Mouse (Mus musculus): ENCODE measurements at regions not wholly inside any gene's neighbourhood (a gene's known extent, or its start where the extent isn't known, plus 50 kb on each side); places are given as distances from the start of the nearest gene placed in this dataset.

DNA sequence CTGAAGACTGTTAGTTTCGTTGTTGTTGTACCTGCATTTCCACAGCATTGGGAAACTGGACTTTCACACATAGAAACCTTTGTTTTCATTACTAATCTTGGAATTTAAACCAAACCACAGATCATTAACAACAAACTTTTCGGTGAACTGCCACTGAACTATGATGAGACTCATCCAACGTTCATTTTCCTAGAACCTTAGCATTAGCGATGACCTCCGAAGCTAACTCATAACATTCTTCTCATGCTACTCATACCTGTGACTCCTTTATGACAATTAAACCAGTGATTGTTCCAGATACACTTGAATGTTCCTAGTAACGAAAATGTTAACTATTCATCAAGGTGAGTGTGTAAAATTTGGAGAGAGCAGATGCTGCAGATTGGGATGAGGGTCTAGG is 917.5 kb upstream of the Mdga2 start:
- Histone ChIP-seq H3K4me3 (ENCODE audit: insufficient read depth, low read depth, low read length) (no peak overlapping the region), H3K27me3 (replicated peaks; ENCODE audit: control insufficient read depth, insufficient read depth, low read length) (no peaks in the 10 kb centered on the region; the same call in 1 of the 2 replicates), H3K4me1 (ENCODE audit: control insufficient read depth, insufficient read depth, low read length) (no peaks in the 10 kb centered on the region), H3K36me3 (ENCODE audit: control insufficient read depth, insufficient read depth, low read length) (no peaks in the 10 kb centered on the region), H3K27ac (ENCODE audit: insufficient read depth, low read depth, low read length) (no peak overlapping the region)
- 57% methylated on average over 6 of the region's 6 CpGs for WGBS
- no peak for TF ChIP-seq POLR2A (IDR thresholded peaks at IDR 0.05; ENCODE audit: low read depth, low read length)
- no peak for TF ChIP-seq CTCF (conservative IDR thresholded peaks at IDR 0.05; ENCODE audit: insufficient read depth, insufficient read length, low read depth, low read length)
- peak; percentile 29 for DNase-seq

GRCm38 (mm10) chr12:68131776-68132175 is 909.4 kb upstream of the Mdga2 start:
- Histone ChIP-seq H3K36me3 (ENCODE audit: control insufficient read depth, insufficient read depth, low read length) (no peaks in the 10 kb centered on the region), H3K4me1 (ENCODE audit: control insufficient read depth, insufficient read depth, low read length) (no peaks in the 10 kb centered on the region), H3K27me3 (replicated peaks; ENCODE audit: control insufficient read depth, insufficient read depth, low read length) (no peaks in the 10 kb centered on the region), H3K27ac (ENCODE audit: insufficient read depth, low read depth, low read length) (no peak overlapping the region), H3K4me3 (ENCODE audit: insufficient read depth, low read depth, low read length) (no peak overlapping the region)
- DNase-seq, result no peak
- no peak for TF ChIP-seq CTCF (conservative IDR thresholded peaks at IDR 0.05; ENCODE audit: insufficient read depth, insufficient read length, low read depth, low read length)
- no peak for TF ChIP-seq POLR2A (IDR thresholded peaks at IDR 0.05; ENCODE audit: low read depth, low read length)

DNA sequence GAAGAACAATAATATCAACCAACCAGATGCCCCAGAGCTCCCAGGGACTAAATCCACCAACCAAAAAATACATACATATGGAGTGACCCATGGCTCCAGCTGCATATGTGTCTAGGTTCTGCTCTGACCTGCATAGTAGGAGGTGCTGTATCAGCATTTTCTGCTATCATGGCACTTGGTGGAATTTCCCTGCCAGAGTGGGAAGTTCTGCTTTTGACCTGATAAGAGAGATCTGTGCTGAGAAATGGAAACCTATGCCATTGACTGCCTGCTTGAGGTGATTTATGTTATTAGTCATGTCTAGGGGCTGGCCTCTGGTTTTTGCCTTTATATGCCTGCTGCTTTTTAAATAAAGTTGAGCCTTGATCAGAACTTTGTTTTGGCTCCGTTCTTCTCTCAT is 893.4 kb upstream of the Mdga2 start:
- Histone ChIP-seq H3K4me1 (ENCODE audit: control insufficient read depth, insufficient read depth, low read length) (no peaks in the 10 kb centered on the region), H3K36me3 (ENCODE audit: control insufficient read depth, insufficient read depth, low read length) (no peaks in the 10 kb centered on the region), H3K27ac (ENCODE audit: insufficient read depth, low read depth, low read length) (no peak overlapping the region), H3K27me3 (replicated peaks; ENCODE audit: control insufficient read depth, insufficient read depth, low read length) (no peaks in the 10 kb centered on the region), H3K4me3 (ENCODE audit: insufficient read depth, low read depth, low read length) (no peak overlapping the region)
- 61% methylated on average over 1 of the region's 1 CpGs for WGBS
- no peak for TF ChIP-seq POLR2A (IDR thresholded peaks at IDR 0.05; ENCODE audit: low read depth, low read length)
- no peak for TF ChIP-seq CTCF (conservative IDR thresholded peaks at IDR 0.05; ENCODE audit: insufficient read depth, insufficient read length, low read depth, low read length)
- DNase-seq, result no peak

Data from kidney, adult 2 months (tissue).